Comparison of ENCODE assay signal across 8 mouse cellular contexts in the genomic region with DNA sequence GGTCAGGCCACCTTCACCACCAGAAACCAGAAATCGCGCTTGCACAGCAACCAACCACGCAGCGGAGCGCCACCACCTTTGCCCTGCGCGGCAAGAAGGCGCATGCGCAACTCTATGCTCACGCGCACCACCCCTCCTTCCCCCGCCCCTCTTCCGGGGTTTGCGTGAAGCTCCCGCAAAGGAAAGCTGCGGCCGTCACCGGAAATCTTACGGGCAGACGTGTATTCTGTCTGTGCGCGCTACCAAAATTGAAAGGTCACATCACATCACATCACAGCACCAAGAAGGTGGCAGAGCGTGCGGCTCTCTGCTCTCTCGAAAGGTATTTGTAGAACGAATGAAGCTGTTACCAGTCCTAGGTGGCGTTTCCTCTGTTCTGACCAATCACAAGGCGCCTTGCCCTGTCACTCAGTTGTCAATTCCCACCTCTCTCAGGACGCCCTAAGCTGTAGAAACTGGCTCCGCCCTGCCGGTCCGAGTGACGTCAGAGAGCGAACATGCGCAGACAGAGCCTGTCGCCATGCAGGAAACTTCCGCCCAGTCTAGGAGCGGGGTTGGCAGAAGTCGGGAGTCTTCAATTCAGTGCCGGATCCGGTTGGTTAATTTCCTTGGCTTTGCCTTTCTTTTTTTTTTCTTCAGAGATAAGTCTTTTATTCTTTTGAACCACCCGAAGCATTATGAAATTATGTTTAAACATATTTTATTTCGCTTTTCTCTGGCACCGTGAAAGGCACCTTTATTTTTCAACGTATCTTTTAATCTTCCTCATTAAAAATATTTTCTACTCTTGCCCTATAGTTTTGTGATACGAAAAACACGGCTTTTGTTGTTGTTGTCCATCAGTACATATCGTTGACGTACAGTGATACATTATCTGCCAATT. TPM values are rescaled to one million over a fixed set of nuclear protein-coding genes. Genes with fewer than 3 reads are reported as not detected.
DNase-seq lines count a peak whose midpoint lies in the region; ATAC-seq and TF ChIP-seq lines count a peak whose summit lies in the region.

Gene Slx4ip (plus strand): TSS at position 151 of the 883 bp plus-strand sequence.
Gene AL731706.1 (minus strand): TSS at position 322 of the 883 bp plus-strand sequence.
Gene Mkks (minus strand): TSS at position 322 of the 883 bp plus-strand sequence.

- peak; percentile 99 for DNase-seq in c-Kit-positive CD71-positive TER-119-positive erythroid progenitor cells, embryonic 14.5 days (ENCODE audit: low spot score)
- peak; percentile 99 for DNase-seq in heart, postnatal 0 days (ENCODE audit: low spot score)
- peak; percentile 99 for DNase-seq in kidney, postnatal 4 days

- H3K27me3 ChIP-seq in E14TG2a.4 (ENCODE audit: insufficient read depth, low read length), result no peaks in the 10 kb centered on the region
- no peaks in the 10 kb centered on the region for H3K27me3 ChIP-seq in forebrain, embryonic 12.5 days
- no peaks in the 10 kb centered on the region for H3K27me3 ChIP-seq in heart, postnatal 0 days (ENCODE audit: control insufficient read depth, insufficient read depth, low read length)
- no peaks in the 10 kb centered on the region for H3K27me3 ChIP-seq in liver, embryonic 16.5 days (ENCODE audit: control insufficient read depth, insufficient read depth, low read depth, low read length)
- H3K27me3 ChIP-seq in neural tube, embryonic 13.5 days, result no peaks in the 10 kb centered on the region
- H3K27me3 ChIP-seq in testis, adult 2 months (ENCODE audit: control insufficient read depth, insufficient read depth, low read length), result no peaks in the 10 kb centered on the region

- H3K9ac ChIP-seq in forebrain, embryonic 12.5 days, result peak within 1 kb of the TSS; percentile 66
- H3K9ac ChIP-seq in heart, postnatal 0 days (replicated peaks; ENCODE audit: low read depth, low read length), result peak within 1 kb of the TSS; percentile 71
- H3K9ac ChIP-seq in liver, embryonic 16.5 days (ENCODE audit: low read depth, low read length), result peak within 1 kb of the TSS; percentile 87
- H3K9ac ChIP-seq in neural tube, embryonic 13.5 days, result peak within 1 kb of the TSS; percentile 83

- no peak for TF ChIP-seq CTCF in E14TG2a.4 (conservative IDR thresholded peaks at IDR 0.05; ENCODE audit: low read length)
- no peak for TF ChIP-seq CTCF in heart, postnatal 0 days (IDR thresholded peaks at IDR 0.05; ENCODE audit: low read depth)
- no peak for TF ChIP-seq CTCF in testis, adult 2 months (IDR thresholded peaks at IDR 0.05; ENCODE audit: control insufficient read depth, insufficient read depth, insufficient replicate concordance, low read depth, low read length)

- H3K4me3 ChIP-seq in E14TG2a.4 (replicated peaks; ENCODE audit: low read length), result peak within 1 kb of the TSS; percentile 89
- H3K4me3 ChIP-seq in forebrain, embryonic 12.5 days (replicated peaks), result peak within 1 kb of the TSS; percentile 67
- H3K4me3 ChIP-seq in heart, postnatal 0 days (ENCODE audit: low read depth, low read length), result peak within 1 kb of the TSS; percentile 80
- peak within 1 kb of the TSS; percentile 96 for H3K4me3 ChIP-seq in liver, embryonic 16.5 days (ENCODE audit: low read depth, low read length)
- peak within 1 kb of the TSS; percentile 68 for H3K4me3 ChIP-seq in neural tube, embryonic 13.5 days
- peak within 1 kb of the TSS; percentile 100 for H3K4me3 ChIP-seq in testis, adult 2 months (ENCODE audit: control insufficient read depth, low read depth, low read length)

- peak; percentile 98 for ATAC-seq in forebrain, embryonic 12.5 days (ENCODE audit: low FRiP score)
- ATAC-seq in heart, postnatal 0 days (ENCODE audit: insufficient read depth, low read depth), result peak; percentile 96
- ATAC-seq in liver, embryonic 16.5 days (ENCODE audit: low read depth), result peak; percentile 93
- peak; percentile 98 for ATAC-seq in neural tube, embryonic 13.5 days (ENCODE audit: low read depth)

- TF ChIP-seq POLR2A in testis, adult 2 months (IDR thresholded peaks at IDR 0.05; ENCODE audit: control insufficient read depth, low read depth, low read length), result peak; percentile 81; the same call in 1 of the 2 replicates

- TF ChIP-seq EP300 in heart, postnatal 0 days (IDR thresholded peaks at IDR 0.05; ENCODE audit: low read depth), result no peak; the same call in 1 of the 2 replicates

- peak within 1 kb of the TSS; percentile 89 for H3K27ac ChIP-seq in forebrain, embryonic 12.5 days
- H3K27ac ChIP-seq in heart, postnatal 0 days (ENCODE audit: low read depth), result peak within 1 kb of the TSS; percentile 97
- peak within 1 kb of the TSS; percentile 97 for H3K27ac ChIP-seq in liver, embryonic 16.5 days (ENCODE audit: low read length)
- peak within 1 kb of the TSS; percentile 95 for H3K27ac ChIP-seq in neural tube, embryonic 13.5 days (replicated peaks)
- H3K27ac ChIP-seq in testis, adult 2 months (ENCODE audit: control insufficient read depth, insufficient read depth, low read depth, low read length), result peak within 1 kb of the TSS; percentile 97

- no peaks in the 10 kb centered on the region for H3K9me3 ChIP-seq in E14TG2a.4 (ENCODE audit: low read length)
- no peaks in the 10 kb centered on the region for H3K9me3 ChIP-seq in forebrain, embryonic 12.5 days
- no peaks in the 10 kb centered on the region for H3K9me3 ChIP-seq in heart, postnatal 0 days (replicated peaks; ENCODE audit: control insufficient read depth, low read length)
- H3K9me3 ChIP-seq in liver, embryonic 16.5 days (replicated peaks; ENCODE audit: control insufficient read depth, low read length), result no peaks in the 10 kb centered on the region
- no peaks in the 10 kb centered on the region for H3K9me3 ChIP-seq in neural tube, embryonic 13.5 days

- WGBS in forebrain, embryonic 12.5 days, result under 1% methylated on average over 49 of the region's 49 CpGs
- WGBS in heart, postnatal 0 days, result under 1% methylated on average over 49 of the region's 49 CpGs
- under 1% methylated on average over 49 of the region's 49 CpGs for WGBS in liver, embryonic 16.5 days (ENCODE audit: insufficient replicate concordance)
- WGBS in neural tube, embryonic 13.5 days, result under 1% methylated on average over 49 of the region's 49 CpGs

- H3K4me1 ChIP-seq in E14TG2a.4 (replicated peaks; ENCODE audit: low read depth, low read length), result peaks cover 14% of the 10 kb centered on the region
- H3K4me1 ChIP-seq in forebrain, embryonic 12.5 days, result peaks cover 6% of the 10 kb centered on the region
- peaks cover 7% of the 10 kb centered on the region for H3K4me1 ChIP-seq in heart, postnatal 0 days (ENCODE audit: control insufficient read depth, insufficient read depth)
- H3K4me1 ChIP-seq in liver, embryonic 16.5 days (ENCODE audit: control insufficient read depth, low read depth, low read length), result peaks cover 13% of the 10 kb centered on the region
- peaks cover 33% of the 10 kb centered on the region for H3K4me1 ChIP-seq in neural tube, embryonic 13.5 days (replicated peaks)
- H3K4me1 ChIP-seq in testis, adult 2 months (ENCODE audit: control insufficient read depth, insufficient read depth, low read length), result no peaks in the 10 kb centered on the region; the same call in 1 of the 2 replicates

- H3K4me2 ChIP-seq in forebrain, embryonic 12.5 days, result peak within 1 kb of the TSS; percentile 48
- H3K4me2 ChIP-seq in heart, postnatal 0 days (ENCODE audit: low read depth, low read length), result peak within 1 kb of the TSS; percentile 71
- H3K4me2 ChIP-seq in liver, embryonic 16.5 days (ENCODE audit: low read depth, low read length), result peak within 1 kb of the TSS; percentile 53
- peak within 1 kb of the TSS; percentile 62 for H3K4me2 ChIP-seq in neural tube, embryonic 13.5 days

- peaks cover 18% of the 10 kb centered on the region for H3K36me3 ChIP-seq in E14TG2a.4 (ENCODE audit: insufficient read depth, low read length)
- no peaks in the 10 kb centered on the region for H3K36me3 ChIP-seq in forebrain, embryonic 12.5 days (replicated peaks)
- H3K36me3 ChIP-seq in heart, postnatal 0 days (replicated peaks; ENCODE audit: control insufficient read depth, insufficient read depth, low read length), result peaks cover 1% of the 10 kb centered on the region; the same call in 1 of the 2 replicates
- H3K36me3 ChIP-seq in liver, embryonic 16.5 days (ENCODE audit: control insufficient read depth, insufficient read depth), result no peaks in the 10 kb centered on the region
- no peaks in the 10 kb centered on the region for H3K36me3 ChIP-seq in neural tube, embryonic 13.5 days
- H3K36me3 ChIP-seq in testis, adult 2 months (ENCODE audit: control insufficient read depth, insufficient read depth, low read length), result no peaks in the 10 kb centered on the region

RNA-seq across cellular contexts. Expression of gene Slx4ip, which starts in this region (rescaled TPM):
- 11.6 and 12.1 TPM in 2 replicates for polyA plus RNA-seq in forebrain, embryonic 12.5 days (2016; fragmentation: Nextera tagmentation; extraction: Ambion mirVana)
- 0.93 and 1.2 TPM in 2 replicates for total RNA-seq in heart, postnatal 0 days (2014; rRNA removed; ENCODE audit: low replicate concordance)
- 2.1 and 2.6 TPM in 2 replicates for polyA plus RNA-seq in heart, postnatal 0 days (2015; fragmentation: Nextera tagmentation; extraction: Ambion mirVana)
- polyA plus RNA-seq in liver, embryonic 16.5 days (2015; fragmentation: Nextera tagmentation; extraction: Ambion mirVana), result 2.3 and 2.7 TPM in 2 replicates
- 12.3 and 14.3 TPM in 2 replicates for polyA plus RNA-seq in neural tube, embryonic 13.5 days (2015; fragmentation: Nextera tagmentation; extraction: Ambion mirVana)
- polyA plus RNA-seq in testis, adult 2 months (2012; rRNA removed), result 1.9 and 2.1 TPM in 2 replicates

RNA-seq across cellular contexts. Expression of gene AL731706.1, which starts in this region (rescaled TPM):
- 23.3 and 25.8 TPM in 2 replicates for polyA plus RNA-seq in forebrain, embryonic 12.5 days (2016; fragmentation: Nextera tagmentation; extraction: Ambion mirVana)
- total RNA-seq in heart, postnatal 0 days (2014; rRNA removed; ENCODE audit: low replicate concordance), result 14.1 and 27.9 TPM in 2 replicates
- 73.1 and 84.7 TPM in 2 replicates for polyA plus RNA-seq in heart, postnatal 0 days (2015; fragmentation: Nextera tagmentation; extraction: Ambion mirVana)
- 13.9 TPM in 2 replicates for polyA plus RNA-seq in liver, embryonic 16.5 days (2015; fragmentation: Nextera tagmentation; extraction: Ambion mirVana)
- 18.1 and 29.4 TPM in 2 replicates for polyA plus RNA-seq in neural tube, embryonic 13.5 days (2015; fragmentation: Nextera tagmentation; extraction: Ambion mirVana)
- 3.1 and 4.7 TPM in 2 replicates for polyA plus RNA-seq in testis, adult 2 months (2012; rRNA removed)

RNA-seq across cellular contexts. Expression of gene Mkks, which starts in this region (rescaled TPM):
- 10.6 and 12.7 TPM in 2 replicates for polyA plus RNA-seq in forebrain, embryonic 12.5 days (2016; fragmentation: Nextera tagmentation; extraction: Ambion mirVana)
- 17.6 and 20.8 TPM in 2 replicates for total RNA-seq in heart, postnatal 0 days (2014; rRNA removed; ENCODE audit: low replicate concordance)
- polyA plus RNA-seq in heart, postnatal 0 days (2015; fragmentation: Nextera tagmentation; extraction: Ambion mirVana), result 14.6 and 20.8 TPM in 2 replicates
- 4.0 and 5.0 TPM in 2 replicates for polyA plus RNA-seq in liver, embryonic 16.5 days (2015; fragmentation: Nextera tagmentation; extraction: Ambion mirVana)
- polyA plus RNA-seq in neural tube, embryonic 13.5 days (2015; fragmentation: Nextera tagmentation; extraction: Ambion mirVana), result 14.2 and 17.3 TPM in 2 replicates
- polyA plus RNA-seq in testis, adult 2 months (2012; rRNA removed), result 1.7 TPM in 2 replicates

Comparison
In these comparisons a context has a peak if more than half of its experiments do, and no peak if none do; other contexts are left out.
1. Peak in every context shown above with its lines: DNase-seq, ATAC-seq, H3K4me3 ChIP-seq and H3K27ac ChIP-seq.